Mouse (Mus musculus): ENCODE data around the gene Rnf144a. TPM values are rescaled to one million over a fixed set of nuclear protein-coding genes. Genes with fewer than 3 reads are reported as not detected.

The Rnf144a gene
- polyA plus RNA-seq, 1 experiment = 13.8 TPM

DNA sequence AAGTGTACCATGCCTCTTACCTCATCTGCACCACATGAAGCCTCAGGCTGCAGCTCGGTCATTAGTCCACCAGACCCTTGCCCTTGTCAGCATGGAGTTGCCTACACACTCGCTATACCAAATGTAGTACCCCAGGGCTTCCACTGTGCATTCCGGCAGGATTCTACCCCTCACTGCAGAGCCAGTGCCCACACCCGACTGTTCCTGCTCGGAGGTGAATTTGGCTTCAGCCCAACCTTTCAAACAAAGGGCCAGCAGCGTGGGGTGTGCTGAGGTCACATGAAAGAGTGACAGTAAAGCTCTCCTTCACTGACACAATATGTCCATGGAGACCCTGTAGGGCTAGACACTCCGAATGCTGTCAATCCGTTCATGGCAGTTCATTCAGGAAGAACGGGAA, 6.3 kb downstream of the Rnf144a start:
- Histone ChIP-seq H3K27ac (ENCODE audit: control insufficient read depth, insufficient read depth, low read depth, low read length) (no peak overlapping the region), H3K4me1 (ENCODE audit: control insufficient read depth, insufficient read depth, low read length) (no peaks in the 10 kb centered on the region; the same call in none of the 2 replicates), H3K4me3 (ENCODE audit: control insufficient read depth, low read depth, low read length) (no peak overlapping the region), H3K27me3 (ENCODE audit: control insufficient read depth, insufficient read depth, low read length) (no peaks in the 10 kb centered on the region), H3K36me3 (ENCODE audit: control insufficient read depth, insufficient read depth, low read length) (no peaks in the 10 kb centered on the region)
- TF ChIP-seq POLR2A (IDR thresholded peaks at IDR 0.05; ENCODE audit: control insufficient read depth, low read depth, low read length) (no peak), CTCF (IDR thresholded peaks at IDR 0.05; ENCODE audit: control insufficient read depth, insufficient read depth, insufficient replicate concordance, low read depth, low read length) (no peak)

DNA sequence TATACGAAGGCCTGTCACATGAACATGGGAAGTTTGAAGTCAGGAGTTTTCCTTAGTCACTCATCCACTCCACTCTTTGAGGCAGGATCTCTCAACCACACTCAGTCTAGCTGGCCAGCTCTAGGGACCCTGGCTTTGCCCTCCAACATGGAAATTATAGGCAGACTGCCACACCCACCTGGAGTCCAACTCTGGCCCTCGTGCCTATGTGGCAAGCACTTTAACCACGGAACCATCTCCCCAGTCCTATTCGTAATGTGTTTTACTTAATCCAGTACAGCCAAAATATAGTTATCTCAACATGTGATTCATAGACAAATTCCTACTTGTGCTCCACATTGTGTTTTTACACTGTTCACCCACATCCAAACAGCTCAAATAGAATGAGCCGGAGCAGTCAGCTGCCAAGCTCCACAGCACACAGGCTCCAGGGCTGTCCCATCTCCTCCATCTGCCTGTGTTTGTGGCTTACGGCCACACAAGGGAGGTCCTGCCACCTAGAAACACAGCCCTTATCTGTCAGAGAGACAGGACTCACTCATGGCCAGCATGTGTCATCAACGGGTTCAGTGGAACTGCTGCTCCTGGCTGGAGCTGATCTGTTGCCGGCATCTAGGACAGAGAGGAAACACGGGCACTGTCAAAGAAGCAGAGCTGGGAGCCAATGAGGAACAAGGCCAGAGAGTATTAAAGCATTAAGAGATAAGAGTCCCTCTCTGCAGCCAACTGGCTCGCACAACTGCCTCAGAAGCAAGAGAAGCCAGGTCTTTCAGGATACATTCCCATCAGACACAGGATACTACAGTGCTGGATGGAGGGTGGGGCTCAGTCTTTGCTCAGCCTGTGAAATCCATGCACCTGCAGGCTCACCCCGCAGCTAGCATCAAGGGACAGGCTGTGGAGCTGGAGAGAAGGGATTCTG, 10.0 kb downstream of the Rnf144a start:
- Histone ChIP-seq H3K4me3 (ENCODE audit: control insufficient read depth, low read depth, low read length) (no peak overlapping the region), H3K4me1 (ENCODE audit: control insufficient read depth, insufficient read depth, low read length) (no peaks in the 10 kb centered on the region; the same call in none of the 2 replicates), H3K27me3 (ENCODE audit: control insufficient read depth, insufficient read depth, low read length) (no peaks in the 10 kb centered on the region), H3K36me3 (ENCODE audit: control insufficient read depth, insufficient read depth, low read length) (no peaks in the 10 kb centered on the region), H3K27ac (ENCODE audit: control insufficient read depth, insufficient read depth, low read depth, low read length) (peak overlapping the region; percentile 46)
- no peak for TF ChIP-seq POLR2A (IDR thresholded peaks at IDR 0.05; ENCODE audit: control insufficient read depth, low read depth, low read length)
- no peak for TF ChIP-seq CTCF (IDR thresholded peaks at IDR 0.05; ENCODE audit: control insufficient read depth, insufficient read depth, insufficient replicate concordance, low read depth, low read length)

DNA sequence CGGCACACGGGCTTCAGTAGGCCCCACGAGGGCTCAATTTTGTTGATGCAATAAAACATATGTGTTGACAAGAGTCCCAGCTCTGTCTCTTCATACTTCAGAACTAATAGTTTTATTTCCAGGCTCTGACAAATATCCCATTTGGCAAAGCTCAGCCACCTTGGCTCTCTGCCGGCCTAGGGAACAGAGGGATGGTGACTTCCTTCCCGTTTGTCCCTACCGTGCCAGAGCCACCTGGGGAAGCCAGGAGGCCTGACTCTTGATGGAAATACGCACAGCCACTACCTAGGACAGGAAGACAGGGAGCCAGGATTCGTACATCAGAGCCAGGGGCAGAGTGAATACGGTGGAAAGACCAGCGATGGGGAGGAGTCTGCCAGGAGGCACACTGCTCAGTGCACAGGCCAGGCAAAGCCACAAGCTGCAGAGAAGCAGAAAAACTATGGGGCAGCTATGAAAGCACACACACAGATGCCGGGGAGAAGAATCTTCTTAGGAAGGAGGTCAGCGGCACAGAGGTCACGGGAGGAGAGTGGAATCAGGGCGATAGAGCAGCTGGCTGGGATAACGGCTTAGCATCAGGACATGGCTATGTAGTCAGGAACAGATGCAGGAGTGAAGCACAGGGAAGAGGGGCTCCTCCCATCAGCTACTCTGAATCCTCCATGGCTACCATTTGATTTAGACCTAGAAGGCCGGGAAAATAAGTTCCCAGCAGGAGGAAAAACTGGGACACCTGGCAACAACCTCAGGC, 11.5 kb downstream of the Rnf144a start:
- H3K36me3 ChIP-seq (ENCODE audit: control insufficient read depth, insufficient read depth, low read length) = no peaks in the 10 kb centered on the region
- no peak overlapping the region for H3K4me3 ChIP-seq (ENCODE audit: control insufficient read depth, low read depth, low read length)
- no peaks in the 10 kb centered on the region; the same call in 1 of the 2 replicates for H3K4me1 ChIP-seq (ENCODE audit: control insufficient read depth, insufficient read depth, low read length)
- TF ChIP-seq CTCF (IDR thresholded peaks at IDR 0.05; ENCODE audit: control insufficient read depth, insufficient read depth, insufficient replicate concordance, low read depth, low read length) = no peak
- TF ChIP-seq POLR2A (IDR thresholded peaks at IDR 0.05; ENCODE audit: control insufficient read depth, low read depth, low read length) = no peak
- H3K27me3 ChIP-seq (ENCODE audit: control insufficient read depth, insufficient read depth, low read length) = no peaks in the 10 kb centered on the region
- H3K27ac ChIP-seq (ENCODE audit: control insufficient read depth, insufficient read depth, low read depth, low read length) = peak overlapping the region; percentile 33; the same call in 1 of the 2 replicates

DNA sequence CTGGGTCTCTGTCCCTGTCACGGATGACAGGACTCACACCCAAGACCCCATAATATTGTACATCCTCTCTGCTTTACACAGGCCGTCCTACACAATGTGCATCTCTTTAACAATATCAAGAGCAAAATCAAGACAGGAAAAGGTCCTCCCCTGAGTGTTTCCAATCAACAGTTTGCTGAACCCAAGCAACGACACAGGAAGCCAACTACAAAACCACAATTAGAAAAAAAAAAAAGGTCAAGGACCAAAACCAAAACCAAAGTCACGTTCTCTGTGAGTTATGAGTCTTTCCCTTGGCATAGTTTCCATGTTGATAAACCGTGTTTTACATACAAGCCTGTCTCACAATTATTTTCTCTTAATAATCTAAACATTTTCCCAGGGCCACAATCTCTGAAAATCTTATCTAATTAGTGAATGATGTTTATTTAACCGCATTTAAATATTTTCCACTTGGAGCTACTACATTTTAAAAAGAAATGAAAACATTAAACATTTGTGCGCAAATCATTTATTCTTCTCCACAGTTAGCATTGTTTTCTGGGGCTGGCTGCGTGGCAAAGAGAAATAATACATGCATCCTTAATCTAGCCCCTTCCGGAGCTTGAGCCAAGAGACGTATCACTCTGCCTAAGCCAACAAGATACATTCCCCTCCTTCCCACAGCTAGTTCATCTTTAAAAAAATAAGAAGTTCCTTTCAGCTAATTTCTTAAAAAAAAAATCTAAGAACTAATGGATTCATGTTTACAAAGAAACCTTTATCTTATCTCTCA, 13.2 kb downstream of the Rnf144a start:
- H3K27me3 ChIP-seq (ENCODE audit: control insufficient read depth, insufficient read depth, low read length) = no peaks in the 10 kb centered on the region
- no peak for TF ChIP-seq POLR2A (IDR thresholded peaks at IDR 0.05; ENCODE audit: control insufficient read depth, low read depth, low read length)

DNA sequence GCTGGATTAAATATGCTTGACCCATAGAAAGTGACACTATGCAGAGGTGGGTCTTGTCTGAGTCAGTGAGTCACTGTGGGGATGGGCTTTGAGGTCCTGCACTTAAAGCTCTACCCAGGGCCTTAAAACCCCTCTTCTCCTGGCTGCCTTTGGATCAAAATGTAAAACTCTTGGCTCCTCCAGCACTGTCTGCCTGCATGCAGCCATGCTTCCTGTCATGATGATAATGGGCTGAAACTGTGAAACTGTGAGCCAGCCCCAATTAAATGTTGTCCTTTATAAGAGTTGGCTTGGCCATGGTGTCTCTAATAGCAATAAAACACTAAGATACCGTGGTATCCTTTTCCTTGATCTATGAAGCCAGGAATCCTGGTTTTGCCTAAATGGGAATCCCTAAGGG, 13.8 kb downstream of the Rnf144a start:
- no peaks in the 10 kb centered on the region for H3K36me3 ChIP-seq (ENCODE audit: control insufficient read depth, insufficient read depth, low read length)
- no peak overlapping the region for H3K4me3 ChIP-seq (ENCODE audit: control insufficient read depth, low read depth, low read length)
- TF ChIP-seq POLR2A (IDR thresholded peaks at IDR 0.05; ENCODE audit: control insufficient read depth, low read depth, low read length) (no peak), CTCF (IDR thresholded peaks at IDR 0.05; ENCODE audit: control insufficient read depth, insufficient read depth, insufficient replicate concordance, low read depth, low read length) (no peak)
- H3K27me3 ChIP-seq (ENCODE audit: control insufficient read depth, insufficient read depth, low read length) = no peaks in the 10 kb centered on the region
- no peak overlapping the region; the same call in 1 of the 2 replicates for H3K27ac ChIP-seq (ENCODE audit: control insufficient read depth, insufficient read depth, low read depth, low read length)
- no peaks in the 10 kb centered on the region; the same call in 1 of the 2 replicates for H3K4me1 ChIP-seq (ENCODE audit: control insufficient read depth, insufficient read depth, low read length)

More for the DNA sequence above, 13.2 kb downstream of the Rnf144a start:
- no peak overlapping the region; the same call in 1 of the 2 replicates for H3K27ac ChIP-seq (ENCODE audit: control insufficient read depth, insufficient read depth, low read depth, low read length)
- H3K36me3 ChIP-seq (ENCODE audit: control insufficient read depth, insufficient read depth, low read length) = no peaks in the 10 kb centered on the region
- H3K4me1 ChIP-seq (ENCODE audit: control insufficient read depth, insufficient read depth, low read length) = no peaks in the 10 kb centered on the region; the same call in 1 of the 2 replicates
- no peak overlapping the region for H3K4me3 ChIP-seq (ENCODE audit: control insufficient read depth, low read depth, low read length)

DNA sequence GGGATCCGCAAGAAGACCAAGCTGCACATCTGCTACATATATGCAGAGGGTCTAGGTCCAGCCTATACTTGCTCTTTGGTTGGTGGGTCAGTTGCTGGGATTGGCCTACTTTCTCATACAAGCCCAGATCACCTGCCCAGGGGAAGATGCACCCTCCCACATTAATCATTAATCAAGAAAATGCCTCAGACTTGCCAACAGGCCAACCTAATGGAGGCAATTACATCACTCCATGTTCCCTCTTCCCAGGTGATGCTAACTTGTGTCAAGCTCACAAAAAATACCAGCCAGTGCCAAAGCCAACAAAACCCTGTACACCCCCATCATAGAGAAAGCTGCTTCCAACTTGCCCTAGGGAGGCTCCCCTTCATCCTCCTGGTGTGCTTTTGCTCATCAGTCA, 14.3 kb downstream of the Rnf144a start:
- TF ChIP-seq POLR2A (IDR thresholded peaks at IDR 0.05; ENCODE audit: control insufficient read depth, low read depth, low read length) (no peak), CTCF (IDR thresholded peaks at IDR 0.05; ENCODE audit: control insufficient read depth, insufficient read depth, insufficient replicate concordance, low read depth, low read length) (no peak)
- no peak overlapping the region for H3K4me3 ChIP-seq (ENCODE audit: control insufficient read depth, low read depth, low read length)
- H3K4me1 ChIP-seq (ENCODE audit: control insufficient read depth, insufficient read depth, low read length) = no peaks in the 10 kb centered on the region; the same call in 1 of the 2 replicates
- no peak overlapping the region for H3K27ac ChIP-seq (ENCODE audit: control insufficient read depth, insufficient read depth, low read depth, low read length)
- no peaks in the 10 kb centered on the region for H3K36me3 ChIP-seq (ENCODE audit: control insufficient read depth, insufficient read depth, low read length)
- no peaks in the 10 kb centered on the region for H3K27me3 ChIP-seq (ENCODE audit: control insufficient read depth, insufficient read depth, low read length)

Measured in testis, adult 2 months (tissue).